Mouse (Mus musculus): ENCODE results near the gene Son.

GRCm38 (mm10) chr16:91601081-91601480 lies 46.2 kb upstream of the Son start:
- TF ChIP-seq FLI1 (IDR thresholded peaks at IDR 0.05; ENCODE audit: low read length) (no peak), GATA1 (IDR thresholded peaks at IDR 0.05; ENCODE audit: borderline replicate concordance, low read length) (no peak)
